Mouse (Mus musculus): ENCODE results near the gene Vamp5.

Vamp5 gene

DNA sequence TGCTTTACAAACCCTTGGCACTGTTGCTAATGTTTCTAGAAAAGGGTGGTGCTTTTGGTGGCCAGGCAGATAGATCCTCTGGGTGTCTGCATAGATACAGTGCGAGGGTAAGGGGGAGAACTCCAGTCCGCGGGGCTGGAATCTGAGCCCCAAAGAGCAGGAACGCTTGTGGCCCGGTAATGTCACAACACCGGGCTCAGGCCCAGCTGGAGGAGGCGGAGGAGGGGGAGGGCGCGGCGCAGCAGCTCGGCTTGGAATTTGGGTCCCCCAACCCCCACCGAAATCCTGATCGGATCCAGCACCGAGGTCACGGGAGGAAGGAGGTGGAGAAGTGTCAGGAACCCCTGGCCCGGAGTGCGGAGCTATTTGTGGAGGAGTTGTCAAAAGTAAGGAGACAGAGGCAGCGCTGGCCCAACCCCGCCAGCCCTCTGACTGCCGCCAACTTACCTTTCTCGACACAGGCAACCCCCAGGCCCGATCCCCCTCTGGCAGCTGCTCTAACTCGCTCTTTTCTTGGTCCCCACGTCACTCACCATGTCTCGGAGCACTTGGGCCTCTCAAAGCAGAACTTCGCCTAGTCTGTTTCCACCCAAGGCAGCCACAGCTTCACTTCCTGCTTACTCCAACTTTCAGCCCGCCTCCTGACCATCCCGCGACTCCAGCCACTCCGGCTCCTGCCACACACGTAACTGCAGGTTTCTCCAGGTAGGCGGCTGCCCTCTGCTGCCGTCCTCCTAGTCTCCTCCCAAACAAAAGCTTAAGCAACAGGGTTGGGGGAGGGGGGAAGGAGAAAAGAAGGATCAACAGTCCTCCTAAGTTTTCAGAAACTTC, 9.9 kb upstream of the Vamp5 start, which contains the start of gene Vamp8:
TSS of gene Vamp8 (minus strand) at position 763 of the 831 bp plus-strand sequence.
- no peak for DNase-seq (ENCODE audit: low spot score)

DNA sequence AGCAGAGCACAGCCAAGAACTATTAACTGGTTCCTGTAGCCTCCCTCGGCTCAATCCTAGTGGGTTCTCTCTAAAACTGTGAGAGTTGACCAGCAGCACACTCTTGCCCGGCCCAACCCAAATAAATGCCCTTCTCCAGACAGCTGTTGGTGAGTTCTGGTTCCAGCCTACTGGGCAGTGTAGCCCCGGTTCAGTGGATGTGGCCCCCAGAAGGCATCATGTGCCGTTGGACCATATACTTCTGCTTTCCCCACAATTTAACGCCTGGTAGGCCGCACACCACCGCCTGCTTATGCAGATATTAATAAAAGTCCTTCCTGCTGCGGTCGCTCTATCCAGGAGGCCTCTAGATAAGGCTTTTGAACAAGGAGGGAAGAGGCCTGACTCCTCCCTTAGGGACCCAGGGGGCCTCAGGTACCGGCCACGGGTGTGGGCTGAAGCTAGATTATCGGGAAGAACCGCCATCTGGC, 9.2 kb upstream of the Vamp5 start:
- no peak for DNase-seq (ENCODE audit: low spot score)

DNA sequence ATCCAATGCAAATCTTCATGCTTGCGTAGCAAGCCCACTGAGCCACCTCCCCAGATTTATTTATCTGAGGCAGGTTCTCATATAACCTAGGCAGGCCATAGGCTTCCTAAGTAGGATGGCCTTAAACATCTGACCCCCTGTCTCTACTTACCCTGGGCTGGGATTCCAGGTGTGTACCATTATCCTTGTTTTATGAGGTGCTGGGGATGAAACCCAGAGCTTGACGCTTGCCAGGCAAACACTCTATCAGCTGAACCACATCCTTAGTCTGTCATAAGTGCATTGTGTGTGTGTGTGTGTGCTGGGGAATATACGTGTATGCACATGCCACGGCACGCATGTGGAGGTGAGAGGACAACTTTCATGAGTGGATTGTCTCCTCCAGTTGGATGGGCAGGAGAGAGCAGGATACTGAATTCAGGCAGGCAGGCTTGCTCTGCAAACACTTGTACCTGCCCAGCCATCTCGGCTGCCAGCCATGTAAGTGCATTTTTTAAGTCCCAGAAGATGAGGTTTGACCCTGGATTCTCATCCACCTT, 8.6 kb upstream of the Vamp5 start:
- no peak for DNase-seq (ENCODE audit: low spot score)

DNA sequence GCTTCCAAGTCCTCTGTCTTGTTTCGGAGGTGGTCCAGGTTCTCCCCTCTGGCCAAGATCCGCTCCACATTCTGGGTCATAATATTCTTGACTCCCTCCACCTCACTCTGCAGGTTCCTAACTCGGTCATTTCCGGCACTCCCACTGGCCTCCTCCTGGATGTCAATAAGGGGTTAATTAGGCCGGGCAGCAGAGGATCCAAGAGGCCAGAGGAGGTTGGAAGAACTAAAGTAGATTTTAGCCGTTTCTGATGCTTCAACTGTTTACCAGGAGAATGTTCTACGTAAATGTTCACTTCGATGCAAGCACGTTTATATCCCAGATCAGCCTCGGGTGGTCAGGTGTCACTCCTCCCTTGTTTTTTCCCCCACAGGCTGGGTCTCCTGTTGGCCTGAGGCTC, 8.0 kb upstream of the Vamp5 start:
- DNase-seq (ENCODE audit: low spot score): no peak

DNA sequence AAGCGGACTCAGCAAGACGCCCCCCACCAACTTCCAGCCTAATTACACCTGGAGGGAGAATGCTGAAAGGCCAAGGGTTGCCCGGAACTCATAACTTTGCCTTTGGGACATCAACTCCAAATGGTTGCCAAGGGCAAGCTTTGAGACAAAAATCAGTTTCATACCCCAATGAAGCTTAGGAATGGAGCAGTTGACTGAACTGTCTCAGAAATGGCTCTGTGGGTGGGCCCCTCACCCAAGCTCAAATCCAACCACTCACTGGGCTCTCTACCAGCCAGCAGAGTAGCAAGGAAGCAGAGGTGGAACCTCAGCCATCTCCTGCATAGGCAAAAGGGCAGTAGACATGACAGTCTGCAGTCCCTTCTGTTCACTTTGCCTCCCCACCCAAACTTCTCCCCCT, 7.5 kb upstream of the Vamp5 start:
- no peak for DNase-seq (ENCODE audit: low spot score)

DNA sequence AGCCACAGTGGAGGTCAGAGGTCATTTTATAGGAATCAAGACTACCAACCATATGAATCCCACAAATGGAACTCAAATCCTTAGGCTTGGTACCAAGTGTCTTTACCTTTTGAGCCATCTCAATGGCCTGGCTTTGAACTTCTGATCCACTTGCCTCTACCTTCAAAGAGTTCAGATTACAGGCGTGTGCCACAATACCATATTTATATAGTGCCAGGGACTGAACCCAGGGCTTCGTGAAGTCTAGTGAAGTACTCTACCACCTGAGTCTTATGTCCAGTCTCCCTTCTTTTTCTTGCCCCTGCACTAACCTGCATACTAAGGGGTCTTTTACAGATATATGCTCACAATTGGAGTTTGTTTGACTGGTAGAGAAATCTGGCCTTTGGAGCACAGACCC, 6.3 kb upstream of the Vamp5 start:
- no peak for DNase-seq (ENCODE audit: low spot score)

DNA sequence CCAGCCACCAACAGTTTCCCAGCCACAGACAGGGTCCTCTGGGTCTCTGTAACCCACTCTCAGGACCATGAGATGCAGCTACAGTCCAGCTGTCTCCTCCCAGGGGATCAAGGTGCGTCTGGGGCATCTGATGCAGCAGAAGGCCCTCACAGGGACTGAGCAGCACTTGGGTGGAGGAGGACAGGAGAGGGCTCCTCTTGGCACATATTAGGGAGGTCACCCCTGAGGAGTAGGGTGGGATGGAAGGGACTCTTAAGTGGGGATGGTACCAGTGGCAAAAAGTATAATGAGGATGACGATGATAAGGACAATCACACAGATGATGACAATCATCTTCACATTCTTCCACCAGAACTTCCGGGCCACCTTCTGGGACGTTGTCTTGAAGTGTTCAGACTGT, 5.0 kb upstream of the Vamp5 start:
- DNase-seq (ENCODE audit: low spot score): no peak

DNA sequence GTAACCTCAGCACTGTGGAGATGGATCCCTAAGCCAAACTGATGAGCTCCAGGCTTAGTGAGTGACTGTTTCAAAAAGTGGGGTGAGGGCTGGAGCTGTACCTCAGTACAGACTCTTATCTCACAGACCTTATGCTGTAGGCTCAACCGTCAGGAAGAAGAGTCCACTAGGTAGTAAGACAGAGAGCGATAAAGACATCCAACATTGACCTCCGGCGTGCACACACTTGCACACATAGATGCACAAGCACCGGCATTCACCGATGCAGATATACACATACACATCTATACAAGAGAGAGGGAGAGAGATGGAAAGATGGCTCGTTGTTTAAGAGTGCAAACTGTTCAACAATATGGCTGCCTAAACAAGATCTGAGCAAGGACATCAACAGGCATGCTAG, 3.7 kb upstream of the Vamp5 start:
- DNase-seq (ENCODE audit: low spot score): no peak

DNA sequence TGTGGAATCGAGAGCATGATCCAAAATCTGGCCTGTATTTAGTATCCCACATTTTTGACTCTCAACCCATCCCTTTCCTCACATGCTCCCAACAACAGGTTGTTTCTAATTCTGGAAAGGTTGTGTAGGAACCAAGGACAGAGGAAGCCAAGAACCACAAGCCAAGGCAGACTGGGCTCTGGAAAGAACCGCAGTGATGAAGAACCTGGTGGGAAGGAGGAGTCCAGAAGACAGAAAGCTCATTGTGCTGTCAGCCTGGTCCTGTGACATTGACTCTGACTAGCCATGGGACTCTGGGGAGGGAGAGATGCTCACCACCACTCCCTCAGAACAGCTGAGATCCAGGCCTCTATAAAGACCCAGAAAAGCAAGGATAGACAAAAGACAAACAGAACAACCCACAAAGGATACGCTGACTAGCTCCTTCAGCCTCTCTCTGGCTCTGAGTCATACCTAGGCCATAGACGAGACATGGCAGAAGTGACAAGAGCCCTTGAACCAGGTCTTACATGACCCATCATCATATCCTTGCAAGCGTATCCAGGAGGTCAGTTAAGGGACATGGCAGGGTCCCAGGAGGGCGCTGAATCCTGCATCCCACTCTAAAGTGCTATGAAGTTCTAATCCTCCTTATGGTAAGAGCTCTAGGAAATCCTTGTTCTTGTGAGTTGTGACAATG, 3.0 kb upstream of the Vamp5 start:
- no peak for DNase-seq (ENCODE audit: low spot score)

DNA sequence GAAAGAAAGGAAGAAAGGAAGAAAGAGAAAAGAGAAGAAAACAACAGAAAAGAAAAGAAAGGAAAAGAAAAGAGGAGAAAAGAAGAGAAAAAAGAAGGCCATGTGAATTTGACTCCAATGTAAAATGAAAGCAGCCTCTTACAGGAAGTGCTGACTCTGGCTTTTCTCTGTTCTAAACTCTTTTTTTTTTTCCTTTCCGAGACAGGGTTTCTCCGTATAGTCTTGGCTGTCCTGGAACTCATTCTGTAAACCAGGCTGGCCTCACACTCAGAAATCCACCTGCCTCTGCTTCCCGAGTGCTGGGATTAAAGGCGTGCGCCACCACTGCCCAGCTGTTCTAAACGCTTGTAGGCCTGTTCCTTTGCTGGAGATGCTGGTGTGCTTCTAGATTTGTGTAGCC, 2.2 kb upstream of the Vamp5 start:
- DNase-seq (ENCODE audit: low spot score): no peak

DNA sequence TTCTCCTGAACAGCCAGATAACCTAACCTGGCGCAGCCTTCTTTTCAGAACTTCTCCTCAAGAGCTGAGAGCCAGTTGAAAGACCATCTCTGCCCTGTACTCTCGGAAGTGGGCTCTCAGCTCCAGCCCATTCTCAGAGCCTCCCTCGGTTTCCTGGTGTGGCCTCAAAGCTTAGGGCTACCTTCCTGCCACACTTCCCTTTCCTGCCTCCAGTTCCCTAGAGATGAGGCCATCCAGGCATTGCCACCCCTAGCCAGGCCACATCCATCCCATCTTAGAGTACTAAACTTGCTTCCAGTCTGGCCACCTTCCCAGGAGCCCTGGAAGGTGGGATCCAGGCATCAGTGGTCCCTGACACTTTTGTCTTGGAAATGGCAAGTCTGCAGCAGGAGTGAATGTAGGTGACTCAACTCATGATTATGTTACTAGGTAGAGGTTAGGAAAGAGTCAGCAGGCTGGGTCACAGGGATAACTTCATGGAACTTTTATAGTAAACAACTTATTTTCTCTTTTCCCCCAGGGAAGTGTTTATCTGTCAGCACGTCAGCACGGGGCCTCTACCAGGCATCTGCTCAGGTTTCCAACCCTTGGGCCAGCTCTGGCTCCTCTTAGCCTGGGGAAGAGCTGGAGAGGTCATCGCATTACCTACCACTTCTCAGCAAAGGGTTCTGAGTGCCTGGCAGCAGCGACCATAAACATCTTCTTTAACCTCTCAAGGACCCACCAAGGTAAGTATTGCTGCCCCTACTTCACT, 714 bp downstream of the Vamp5 start:
- DNase-seq (ENCODE audit: low spot score): no peak

DNA sequence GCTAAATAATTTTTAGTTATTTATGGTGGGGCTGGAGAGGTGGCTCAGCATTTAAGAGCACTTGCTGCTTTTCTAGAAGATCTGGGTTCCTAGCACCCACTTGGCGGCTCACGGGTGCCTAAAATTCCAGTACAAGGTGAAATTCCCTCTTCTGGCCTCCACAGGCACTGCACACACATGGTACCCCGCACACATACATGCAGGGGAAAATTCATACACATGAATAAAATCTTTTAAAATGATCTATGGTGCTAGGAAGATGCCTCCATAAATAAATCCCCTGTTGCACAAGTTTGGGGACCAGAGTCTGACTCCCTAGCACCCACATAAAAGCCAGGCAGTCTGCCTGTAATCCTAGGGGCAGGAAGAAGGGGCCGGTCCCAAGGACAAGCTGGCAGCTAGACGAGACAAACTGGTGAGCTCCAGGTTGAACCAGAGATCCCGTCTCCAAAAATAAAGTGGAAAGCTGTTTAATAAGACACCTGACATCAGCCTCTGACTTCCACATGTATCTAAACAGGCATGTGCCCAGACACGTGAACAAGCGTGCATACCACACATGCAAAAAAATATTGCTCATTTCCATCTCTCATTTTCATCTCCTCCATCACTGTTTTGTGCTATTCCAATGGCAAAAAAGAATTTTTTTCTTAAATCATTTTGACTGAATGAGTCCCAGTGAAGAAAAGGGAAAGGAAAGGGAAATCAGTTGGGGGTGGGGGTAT, 1.6 kb downstream of the Vamp5 start:
- no peak for DNase-seq (ENCODE audit: low spot score)

DNA sequence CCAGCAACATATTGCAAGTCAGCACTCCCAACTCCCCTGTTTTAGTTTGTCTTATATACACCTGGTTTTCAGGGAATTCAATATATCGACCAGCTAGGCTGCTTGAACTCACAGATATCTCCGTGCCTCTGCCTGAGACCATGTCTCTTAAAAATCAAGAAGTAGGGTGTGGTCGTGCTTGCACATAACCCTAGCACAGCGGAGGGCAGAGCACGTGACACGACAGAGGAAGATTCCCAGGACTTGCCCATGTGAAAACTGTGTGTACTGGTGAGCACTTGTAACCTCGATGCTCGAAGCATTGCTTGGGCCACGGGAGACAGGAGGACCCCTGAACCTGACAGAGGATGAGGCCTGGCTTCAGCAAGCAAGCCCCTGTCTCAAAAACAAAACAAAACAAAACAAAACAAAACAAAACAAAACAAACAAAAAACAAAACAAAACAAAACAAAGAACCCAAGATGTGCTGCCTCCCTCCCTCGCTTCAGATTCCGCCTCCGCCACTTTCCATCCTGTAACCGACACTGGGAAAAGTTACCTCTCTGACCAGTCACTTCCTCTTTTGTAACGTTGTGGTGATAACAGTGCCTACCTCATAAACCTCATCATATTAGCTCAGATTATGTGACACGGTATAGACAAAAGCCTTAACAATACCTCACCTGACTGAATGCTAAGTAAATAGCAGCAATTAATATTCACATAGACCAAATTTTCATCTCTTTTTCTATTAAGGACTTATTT, 5.3 kb downstream of the Vamp5 start:
- DNase-seq (ENCODE audit: low spot score): no peak

DNA sequence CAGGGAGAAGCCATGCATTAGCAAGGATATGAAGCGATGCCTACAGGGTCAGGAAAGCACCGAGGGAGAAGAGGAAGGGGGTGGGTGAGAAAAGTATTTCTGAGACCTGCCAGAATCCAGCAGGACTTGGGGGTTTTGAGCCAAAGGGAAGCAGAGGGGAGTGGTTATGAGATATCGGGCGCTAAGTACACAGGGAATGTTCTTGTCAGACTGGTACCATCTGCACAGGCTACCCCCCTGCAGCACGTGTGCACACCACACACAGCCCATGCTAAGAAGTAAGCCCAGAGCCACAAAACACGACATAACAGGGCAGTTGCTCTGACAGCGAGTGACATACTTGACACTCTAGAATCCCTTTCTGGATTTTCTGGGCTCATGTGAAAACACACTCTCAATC, 6.1 kb downstream of the Vamp5 start:
- no peak for DNase-seq (ENCODE audit: low spot score)

DNA sequence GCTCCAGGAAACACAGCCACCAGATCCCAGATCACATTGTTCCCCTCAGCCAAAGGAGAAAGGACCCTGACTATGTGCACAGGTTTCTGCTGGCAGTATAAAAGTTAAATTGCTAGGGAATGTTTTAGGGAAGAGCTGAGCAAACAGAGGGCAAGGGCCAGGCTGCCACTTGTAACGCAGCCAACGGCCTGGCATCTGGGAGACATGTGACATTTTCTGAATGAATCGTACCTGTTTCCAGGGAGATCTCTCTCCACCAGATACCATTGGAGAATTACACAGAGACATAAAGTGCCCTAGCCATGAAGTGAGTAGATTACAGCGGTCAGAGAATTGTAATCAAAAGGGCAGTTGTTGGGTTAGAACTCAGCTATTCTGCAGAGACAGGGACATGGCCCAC, 7.1 kb downstream of the Vamp5 start:
- DNase-seq (ENCODE audit: low spot score): no peak

DNA sequence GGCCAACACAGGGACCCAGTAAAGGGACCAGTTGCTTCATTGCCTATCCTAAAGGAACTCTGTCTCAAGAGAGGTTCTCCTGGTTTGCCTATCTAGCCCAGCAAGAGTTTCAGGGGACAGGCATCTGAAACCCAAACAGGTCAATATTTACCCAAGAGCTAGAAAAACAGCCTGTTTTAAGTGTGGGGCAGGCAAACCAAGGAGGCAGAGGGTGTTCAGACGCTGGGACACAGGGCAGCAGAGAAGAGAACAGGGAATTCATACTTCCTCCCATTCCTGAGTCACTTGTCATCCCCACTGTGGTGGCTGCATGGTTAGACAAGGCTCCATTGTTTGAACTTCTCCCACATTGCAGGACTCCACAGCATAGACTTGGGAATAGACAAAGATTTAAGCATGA, 8.7 kb downstream of the Vamp5 start:
- DNase-seq (ENCODE audit: low spot score): no peak

DNA sequence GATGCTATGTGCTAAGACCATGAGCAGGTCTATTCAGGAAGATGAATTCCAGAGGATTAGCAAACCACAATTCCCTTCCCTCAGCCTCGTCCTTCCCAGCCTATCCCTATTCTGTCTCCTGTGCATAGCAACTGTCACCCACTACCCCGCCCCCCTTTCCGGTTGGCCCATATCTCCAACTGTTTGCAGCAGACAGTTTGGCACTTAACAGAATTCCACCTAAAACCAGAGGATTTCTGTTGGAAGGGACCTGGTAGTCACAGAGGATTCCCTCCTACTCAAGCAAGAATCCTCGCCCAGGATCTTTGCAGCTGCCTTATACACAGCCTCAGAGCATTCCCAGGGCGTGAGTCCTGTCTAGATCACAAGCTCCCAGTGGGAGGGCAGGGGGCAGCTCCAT, 9.1 kb downstream of the Vamp5 start:
- DNase-seq (ENCODE audit: low spot score): no peak

DNA sequence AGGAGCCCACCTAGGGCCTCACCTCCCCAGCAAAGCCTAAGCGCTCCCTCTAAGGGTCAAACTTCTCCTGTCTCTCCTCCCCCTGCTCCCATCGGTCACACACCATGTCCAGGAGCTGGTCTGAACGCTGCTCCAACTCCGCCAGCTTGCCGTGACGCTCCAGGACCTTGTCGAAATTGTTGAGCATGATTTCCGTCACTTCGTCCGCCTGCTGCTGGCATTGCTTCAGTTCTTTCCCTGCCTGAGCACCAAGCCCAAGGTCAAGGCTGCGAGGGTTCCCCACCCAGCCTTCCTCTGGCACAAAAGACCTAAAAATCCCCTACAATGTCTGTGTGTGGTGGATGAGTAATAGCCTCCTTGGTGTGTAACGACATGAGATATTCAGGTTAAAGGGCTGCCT, 10.2 kb downstream of the Vamp5 start:
- no peak for DNase-seq (ENCODE audit: low spot score)

DNA sequence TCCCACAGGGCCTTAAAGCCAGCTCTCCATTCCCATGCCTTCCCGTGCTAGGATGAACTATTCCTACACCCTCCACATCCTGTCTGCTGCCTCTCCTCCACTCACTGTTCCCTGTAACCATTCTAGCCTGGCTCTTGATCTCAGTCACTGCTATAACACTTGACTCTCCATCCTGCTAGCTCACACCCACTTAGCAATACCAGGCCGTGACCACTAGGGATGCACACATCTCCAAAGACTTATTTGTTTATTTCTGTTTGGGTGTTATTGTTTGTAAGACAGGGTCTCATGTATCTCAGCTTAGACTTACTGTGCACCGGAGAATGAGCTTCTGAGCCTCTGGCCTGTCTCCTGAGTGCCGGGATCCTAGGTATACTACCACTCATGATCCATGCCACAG, 10.7 kb downstream of the Vamp5 start:
- DNase-seq (ENCODE audit: low spot score): no peak

DNA sequence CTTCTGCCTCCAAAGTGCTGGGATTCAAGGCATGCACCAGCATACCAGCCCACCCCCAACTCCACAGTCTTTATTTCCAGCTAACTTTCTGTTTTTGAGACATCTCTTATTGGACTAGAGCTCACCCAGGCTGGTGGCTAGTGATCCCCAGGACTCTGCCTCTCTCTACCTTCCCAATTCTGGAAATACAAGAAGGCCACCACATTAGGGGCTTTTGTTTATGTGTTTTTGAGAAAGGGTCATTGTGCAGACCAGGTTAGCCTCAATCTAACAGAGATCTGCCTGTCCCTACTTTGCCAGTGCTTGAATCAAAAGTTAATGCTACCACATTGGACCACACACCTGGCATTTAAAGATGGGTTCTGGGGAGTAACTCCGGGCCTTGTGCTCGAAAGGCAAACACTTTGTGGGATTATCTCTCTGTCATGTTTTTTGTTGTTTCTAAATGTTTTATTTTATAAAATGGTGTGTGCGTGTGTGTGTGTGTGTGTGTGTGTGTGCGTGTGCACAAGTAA, 12.8 kb downstream of the Vamp5 start:
- no peak for DNase-seq (ENCODE audit: low spot score)

DNA sequence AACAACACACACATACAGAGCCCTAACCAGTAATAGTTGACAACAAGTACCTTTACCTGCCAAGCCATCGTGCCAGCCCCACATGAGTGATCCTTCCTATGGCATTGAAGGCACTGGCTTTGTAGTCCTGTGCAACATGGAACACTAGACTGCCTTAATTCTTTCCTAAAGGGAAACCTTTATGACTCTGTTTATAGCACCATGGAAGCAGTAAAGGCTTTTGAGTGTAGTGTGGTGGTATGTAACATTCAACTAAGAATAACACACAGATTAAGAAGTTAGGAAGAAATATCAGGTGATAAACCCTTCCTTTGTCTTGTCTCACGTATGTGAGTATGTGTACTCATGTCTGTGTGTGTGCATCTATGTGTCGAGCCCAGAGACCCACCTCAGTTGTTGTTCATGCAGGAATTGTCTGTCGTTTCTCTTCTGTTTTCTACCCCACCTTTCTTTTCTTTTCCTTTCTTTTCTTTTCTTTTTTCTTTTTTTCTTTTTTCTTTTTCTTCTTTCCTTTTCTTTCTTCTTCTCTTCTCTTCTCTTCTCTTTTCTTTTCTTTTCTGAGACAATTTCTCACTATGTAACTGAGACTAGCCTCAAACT, 13.3 kb downstream of the Vamp5 start, which contains the start of gene Rnf181:
TSS of gene Rnf181 (minus strand) at position 113 of the 600 bp plus-strand sequence.
- DNase-seq (ENCODE audit: low spot score): no peak
